Mouse (Mus musculus) heart, adult 2 months (tissue): ENCODE results near the gene Tenm4.

ENCODE experiments used
- CTCF ChIP-seq: fragments of 200-600 bp; IDR thresholded peaks from 2 replicates; pipeline ENCODE4 v1.8.1; 2022; ENCODE audit warnings: antibody characterized with exemption, mild to moderate bottlenecking, moderate library complexity
- EP300 ChIP-seq: fragments of 200-500 bp; IDR thresholded peaks from 2 replicates; pipeline ENCODE4 v1.6.1; 2011; ENCODE audit warnings: low read depth, low read length, control low read depth; ENCODE audit not compliant: insufficient read depth
- POLR2A ChIP-seq: fragments of 200-500 bp; IDR thresholded peaks from 2 replicates; pipeline ENCODE4 v1.6.1; 2011; ENCODE audit warnings: mild to moderate bottlenecking, low read depth, low read length, control low read depth; ENCODE audit not compliant: insufficient read depth

DNA sequence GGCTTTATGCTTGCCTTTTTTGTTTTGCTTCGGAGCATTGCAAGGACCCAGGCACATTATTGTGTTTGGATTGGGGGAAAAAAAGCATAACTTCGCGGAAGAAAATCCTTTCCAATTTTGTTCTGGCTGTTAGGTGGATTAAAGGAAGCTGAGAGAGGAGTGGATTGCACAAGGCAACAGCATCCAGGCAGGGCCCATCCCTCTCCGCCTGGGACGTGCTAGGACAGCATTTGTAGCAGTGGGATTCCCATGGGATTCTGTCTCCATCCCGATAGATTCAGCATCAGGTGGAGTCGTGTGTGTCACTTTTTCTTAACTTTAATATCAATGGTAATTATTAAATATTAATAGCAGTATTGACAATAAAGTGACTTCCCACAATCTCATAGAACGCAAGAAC is 255.9 kb downstream of the Tenm4 start:
- TF ChIP-seq POLR2A, result no peak
- TF ChIP-seq CTCF, result no peak
- no peak for TF ChIP-seq EP300
